Mouse (Mus musculus) heart, adult 2 months (tissue): ENCODE measurements around the gene Nwd1.

Experiments used
- CTCF ChIP-seq: fragments of 200-600 bp; IDR thresholded peaks from 2 replicates; pipeline ENCODE4 v1.8.1; 2022; ENCODE audit warnings: antibody characterized with exemption, mild to moderate bottlenecking, moderate library complexity
- EP300 ChIP-seq: fragments of 200-500 bp; IDR thresholded peaks from 2 replicates; pipeline ENCODE4 v1.6.1; 2011; ENCODE audit warnings: low read depth, low read length, control low read depth; ENCODE audit not compliant: insufficient read depth
- POLR2A ChIP-seq: fragments of 200-500 bp; IDR thresholded peaks from 2 replicates; pipeline ENCODE4 v1.6.1; 2011; ENCODE audit warnings: mild to moderate bottlenecking, low read depth, low read length, control low read depth; ENCODE audit not compliant: insufficient read depth

- TF ChIP-seq POLR2A (no peak), CTCF (peak; percentile 20; the same call in 1 of the 2 replicates), EP300 (no peak)
Observed at GRCm38 (mm10) chr8:72674184-72674583, 27.7 kb downstream of the Nwd1 start.
